In the genomic region with DNA sequence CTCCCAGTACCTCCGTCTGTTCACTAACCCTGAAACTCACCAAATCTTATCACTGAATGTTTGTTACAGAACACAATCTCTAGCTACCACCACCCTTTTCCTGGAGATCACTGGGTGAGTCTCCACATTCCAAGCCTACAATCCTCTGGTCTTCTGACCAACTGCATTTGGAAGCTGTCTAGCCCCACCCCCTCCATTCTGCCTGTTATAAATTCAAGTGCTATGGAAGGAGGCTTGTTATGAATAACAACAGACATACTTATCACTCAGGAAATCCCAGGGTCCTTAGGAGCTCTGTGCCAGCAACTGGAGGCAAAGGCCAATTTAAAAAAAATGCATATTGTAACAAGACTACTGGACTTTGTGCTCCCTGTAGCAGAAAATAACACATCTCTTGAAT, we compare ENCODE assay signal across 11 mouse cellular contexts. TPM values are rescaled to one million over a fixed set of nuclear protein-coding genes. Genes with fewer than 3 reads are reported as not detected.
DNase-seq lines count a peak whose midpoint lies in the region; ATAC-seq and TF ChIP-seq lines count a peak whose summit lies in the region.
"Had no signal": no experiment of that assay in that cellular context is flagged by ENCODE, and none has a peak within 500 bp of the region (broad histone marks: within the 10 kb centered on the region; RNA-seq: fewer than 3 reads in every experiment).

No protein-coding gene starts in this region.

- peak; percentile 62 for DNase-seq in heart, postnatal 0 days (ENCODE audit: low spot score)
- DNase-seq in kidney, postnatal 36 days: peak; percentile 17 to 38
- DNase-seq in retina, postnatal 1 day: peak; percentile 45
- no peak for DNase-seq in left cerebral cortex, postnatal 14 days (ENCODE audit: low spot score in 2 of 2)
- no peak for DNase-seq in layer of hippocampus, adult 11-12 months (ENCODE audit: low spot score)
- DNase-seq: cerebellum, adult 11-12 months; gastrocnemius, postnatal 14 days had no signal

- no peak for TF ChIP-seq CTCF in heart, postnatal 0 days (IDR thresholded peaks at IDR 0.05; ENCODE audit: low read depth)

- H3K9ac ChIP-seq in midbrain, embryonic 13.5 days (replicated peaks): no peak overlapping the region
- no peak overlapping the region for H3K9ac ChIP-seq in midbrain, embryonic 16.5 days (ENCODE audit: low read depth, low read length)
- H3K9ac ChIP-seq in heart, postnatal 0 days (replicated peaks; ENCODE audit: low read depth, low read length): no peak overlapping the region

- TF ChIP-seq EP300 in heart, postnatal 0 days (IDR thresholded peaks at IDR 0.05; ENCODE audit: low read depth): no peak

- H3K27ac ChIP-seq in midbrain, embryonic 13.5 days: peak overlapping the region; percentile 19; the same call in 1 of the 2 replicates
- no peak overlapping the region for H3K27ac ChIP-seq in midbrain, embryonic 16.5 days (ENCODE audit: low read length)
- H3K27ac ChIP-seq in heart, postnatal 0 days (ENCODE audit: low read depth): peak overlapping the region; percentile 70

- no peaks in the 10 kb centered on the region for H3K36me3 ChIP-seq in midbrain, embryonic 13.5 days
- H3K36me3 ChIP-seq in midbrain, embryonic 16.5 days (ENCODE audit: control insufficient read depth, insufficient read depth, low read length): no peaks in the 10 kb centered on the region
- no peaks in the 10 kb centered on the region for H3K36me3 ChIP-seq in heart, postnatal 0 days (replicated peaks; ENCODE audit: control insufficient read depth, insufficient read depth, low read length)

- H3K27me3 ChIP-seq in midbrain, embryonic 13.5 days: peaks cover 48% of the 10 kb centered on the region
- H3K27me3 ChIP-seq in midbrain, embryonic 16.5 days (ENCODE audit: control insufficient read depth, insufficient read depth, low read depth, low read length): no peaks in the 10 kb centered on the region; the same call in 1 of the 2 replicates
- H3K27me3 ChIP-seq in heart, postnatal 0 days (ENCODE audit: control insufficient read depth, insufficient read depth, low read length): no peaks in the 10 kb centered on the region

- intact Hi-C loops in left cerebral cortex, postnatal 14 days (cut with DNase I): no loop called here

- no peak for ATAC-seq in midbrain, embryonic 13.5 days
- ATAC-seq in midbrain, embryonic 16.5 days: no peak
- ATAC-seq in heart, postnatal 0 days (ENCODE audit: insufficient read depth, low read depth): peak; percentile 69; the same call in 1 of the 2 replicates
- ATAC-seq in erythroid progenitor cell, adult 5-6 weeks (replicated peaks; ENCODE audit: low FRiP score, poor library complexity, severe bottlenecking): no peak

- H3K4me3 ChIP-seq in midbrain, embryonic 13.5 days (replicated peaks): no peak overlapping the region
- no peak overlapping the region for H3K4me3 ChIP-seq in midbrain, embryonic 16.5 days (ENCODE audit: low read depth, low read length)
- no peak overlapping the region for H3K4me3 ChIP-seq in heart, postnatal 0 days (ENCODE audit: low read depth, low read length)

- no peak overlapping the region for H3K4me2 ChIP-seq in midbrain, embryonic 13.5 days (replicated peaks)
- H3K4me2 ChIP-seq in midbrain, embryonic 16.5 days (ENCODE audit: low read length): no peak overlapping the region
- H3K4me2 ChIP-seq in heart, postnatal 0 days (ENCODE audit: low read depth, low read length): 0 out of 2 replicates have a peak overlapping the region, but pooled peaks have one; percentile 30

- 75% methylated on average over 1 of the region's 1 CpGs for WGBS in midbrain, embryonic 13.5 days
- WGBS in midbrain, embryonic 16.5 days: 90% methylated on average over 1 of the region's 1 CpGs
- WGBS in heart, postnatal 0 days: 28% methylated on average over 1 of the region's 1 CpGs

- H3K4me1 ChIP-seq in midbrain, embryonic 13.5 days (replicated peaks): peaks cover 6% of the 10 kb centered on the region; the same call in 1 of the 2 replicates
- H3K4me1 ChIP-seq in midbrain, embryonic 16.5 days (ENCODE audit: control insufficient read depth, insufficient read depth, low read length): no peaks in the 10 kb centered on the region
- peaks cover 21% of the 10 kb centered on the region for H3K4me1 ChIP-seq in heart, postnatal 0 days (ENCODE audit: control insufficient read depth, insufficient read depth)

- H3K9me3 ChIP-seq in midbrain, embryonic 13.5 days: no peaks in the 10 kb centered on the region
- H3K9me3 ChIP-seq in midbrain, embryonic 16.5 days (replicated peaks; ENCODE audit: control insufficient read depth, low read length, poor library complexity, severe bottlenecking): no peaks in the 10 kb centered on the region
- no peaks in the 10 kb centered on the region for H3K9me3 ChIP-seq in heart, postnatal 0 days (replicated peaks; ENCODE audit: control insufficient read depth, low read length)

RNA-seq across cellular contexts. Expression of a gene that starts 58.3 kb away (rescaled TPM):
- 61.3 and 69.2 TPM in 2 replicates for polyA plus RNA-seq in midbrain, embryonic 13.5 days (2015; fragmentation: Nextera tagmentation; extraction: Ambion mirVana)
- 151 and 166 TPM in 2 replicates for polyA plus RNA-seq in midbrain, embryonic 16.5 days (2015; fragmentation: Nextera tagmentation; extraction: Ambion mirVana)
- 12.3 and 12.4 TPM in 2 replicates for total RNA-seq in heart, postnatal 0 days (2014; rRNA removed; ENCODE audit: low replicate concordance)
- 8.1 and 9.4 TPM in 2 replicates for polyA plus RNA-seq in heart, postnatal 0 days (2015; fragmentation: Nextera tagmentation; extraction: Ambion mirVana)
- total RNA-seq in left cerebral cortex, postnatal 14 days (2021): 10 to 100 TPM; 72.2 to 73.3 TPM
- 0.72 TPM in 1 of 2 replicates, not detected in the other for total RNA-seq in erythroid progenitor cell, adult 5-6 weeks (2015; ENCODE audit: low replicate concordance)
- not detected in 2 replicates for total RNA-seq in erythroid progenitor cell, adult 5-6 weeks (2017; ENCODE audit: low replicate concordance)
- total RNA-seq: MEL had no signal

Comparison
In these comparisons a context has a peak if more than half of its experiments do, and no peak if none do; other contexts are left out.
1. DNase-seq: peak in heart, postnatal 0 days (single experiment), kidney, postnatal 36 days (2 of 2) and retina, postnatal 1 day (single experiment); none in left cerebral cortex, postnatal 14 days (0 of 2) and layer of hippocampus, adult 11-12 months (single experiment).